Mouse (Mus musculus): Measurements from ENCODE around the gene Tas2r144. TPM values are rescaled to one million over a fixed set of nuclear protein-coding genes. Genes with fewer than 3 reads are reported as not detected.

Gene Tas2r144
- polyA plus RNA-seq, 1 experiment from 2014 or later, result not detected

DNA sequence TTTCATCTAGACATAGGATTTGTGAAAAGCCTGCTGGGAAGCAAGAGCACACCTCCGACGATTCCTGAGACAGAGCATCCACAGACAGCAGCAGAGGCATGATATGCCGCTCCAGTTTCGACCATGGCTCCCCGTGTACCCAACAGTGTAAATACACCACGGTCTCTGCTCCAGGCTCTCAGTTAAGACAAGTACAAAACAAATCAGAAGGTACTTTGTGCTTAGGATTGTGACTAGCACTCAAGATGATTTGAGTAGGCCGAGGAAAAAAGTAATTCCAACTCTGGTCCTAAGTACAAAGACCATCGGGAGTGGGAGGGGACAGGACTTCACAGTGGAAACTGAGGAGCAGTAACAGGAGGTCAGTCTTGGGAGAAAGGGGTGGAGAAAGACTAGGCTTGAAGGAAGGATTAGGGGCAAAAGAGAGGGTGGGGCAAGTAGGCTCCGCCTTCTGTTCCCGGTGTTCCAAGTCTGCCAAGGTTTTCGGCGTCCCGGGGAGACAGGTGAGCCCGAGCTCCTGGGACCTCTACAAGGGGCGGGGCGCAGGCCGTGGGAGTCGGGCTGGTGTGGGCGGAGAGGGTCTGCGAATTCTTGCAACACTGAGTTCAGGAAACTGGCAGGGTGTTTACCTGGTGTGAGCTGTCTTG lies 46.5 kb downstream of the Tas2r144 start, which contains the start of gene Tmem139:
TSS of gene Tmem139 (plus strand) at position 447 of the 647 bp plus-strand sequence.
- 39% methylated on average over 20 of the region's 20 CpGs for WGBS (ENCODE audit: insufficient replicate concordance)
- ATAC-seq (no peak), DNase-seq (no peak)
- Histone ChIP-seq H3K27ac (ENCODE audit: low read depth) (no peak within 1 kb of the TSS), H3K4me3 (ENCODE audit: low read depth, low read length) (no peak within 1 kb of the TSS), H3K4me2 (ENCODE audit: low read depth, low read length) (peak within 1 kb of the TSS; percentile 42), H3K4me1 (ENCODE audit: insufficient read depth) (peaks cover 9% of the 10 kb centered on the region; the same call in 1 of the 2 replicates), H3K27me3 (ENCODE audit: insufficient read depth, low read length) (no peaks in the 10 kb centered on the region), H3K9ac (replicated peaks) (no peak within 1 kb of the TSS; the same call in 1 of the 2 replicates), H3K36me3 (replicated peaks; ENCODE audit: insufficient read depth, low read length) (no peaks in the 10 kb centered on the region), H3K9me3 (ENCODE audit: low read length) (no peaks in the 10 kb centered on the region)
- TF ChIP-seq CTCF (IDR thresholded peaks at IDR 0.05; ENCODE audit: low read depth), result no peak
- no peak for TF ChIP-seq EP300 (IDR thresholded peaks at IDR 0.05; ENCODE audit: low read depth)

DNA sequence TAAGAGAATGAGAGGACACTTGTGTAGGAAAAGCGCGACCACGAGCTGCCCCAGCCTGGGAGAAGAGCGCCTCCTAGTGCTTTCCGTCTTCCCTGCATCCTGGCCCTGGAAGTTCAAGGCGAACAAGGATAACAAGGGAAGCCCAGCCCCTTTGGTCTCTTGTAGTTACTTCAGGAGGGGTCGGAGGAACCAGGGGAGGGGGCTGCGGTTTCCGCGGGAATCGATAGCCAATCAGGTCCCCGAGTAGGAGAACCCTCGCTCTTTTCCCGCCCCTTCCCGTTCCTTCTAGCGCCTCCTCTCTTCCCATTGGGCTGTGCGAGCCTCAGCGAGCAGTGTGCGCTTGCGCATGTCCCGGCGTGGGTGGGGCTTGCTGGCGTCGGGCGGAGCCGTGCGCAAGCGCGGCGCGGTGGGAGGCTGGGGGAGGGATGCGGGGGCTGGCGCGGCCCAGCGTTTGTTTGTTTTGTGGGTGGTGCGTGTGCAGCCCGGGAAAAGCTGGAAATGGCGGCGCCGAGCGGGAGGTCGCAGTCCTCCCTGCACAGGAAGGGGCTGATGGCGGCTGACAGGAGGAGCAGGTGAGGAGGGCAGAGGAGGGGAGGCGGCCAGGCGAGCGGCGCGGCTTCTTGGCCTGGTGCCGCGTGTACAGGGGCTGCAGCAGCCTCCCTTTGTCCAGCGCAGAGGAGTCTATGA lies 49.6 kb downstream of the Tas2r144 start, which contains the start of gene Casp2:
TSS of gene Casp2 (plus strand) at position 360 of the 687 bp plus-strand sequence.
- Histone ChIP-seq H3K9ac (replicated peaks) (peak within 1 kb of the TSS; percentile 89), H3K4me3 (ENCODE audit: low read depth, low read length) (peak within 1 kb of the TSS; percentile 96), H3K4me1 (ENCODE audit: insufficient read depth) (peaks cover 9% of the 10 kb centered on the region; the same call in 1 of the 2 replicates), H3K27ac (ENCODE audit: low read depth) (peak within 1 kb of the TSS; percentile 92), H3K9me3 (ENCODE audit: low read length) (no peaks in the 10 kb centered on the region), H3K4me2 (ENCODE audit: low read depth, low read length) (peak within 1 kb of the TSS; percentile 85), H3K27me3 (ENCODE audit: insufficient read depth, low read length) (no peaks in the 10 kb centered on the region), H3K36me3 (replicated peaks; ENCODE audit: insufficient read depth, low read length) (peaks cover 25% of the 10 kb centered on the region)
- peak; percentile 99 for ATAC-seq
- TF ChIP-seq CTCF (IDR thresholded peaks at IDR 0.05; ENCODE audit: low read depth) (peak; percentile 91), EP300 (IDR thresholded peaks at IDR 0.05; ENCODE audit: low read depth) (0 out of 2 replicates have a peak, but pooled peaks have one; percentile 17)
- peak; percentile 98 for DNase-seq
- 0% methylated on average over 49 of the region's 51 CpGs for WGBS (ENCODE audit: insufficient replicate concordance)

Other genes starting within 250 kb of the Tas2r144 start
- not detected in 2 replicates for gene Sval3, start 247.2 kb upstream of the Tas2r144 start, polyA plus RNA-seq (2015; fragmentation: Nextera tagmentation; extraction: Ambion mirVana)
- not detected in 2 replicates for gene Sva, start 176.9 kb upstream of the Tas2r144 start, polyA plus RNA-seq (2015; fragmentation: Nextera tagmentation; extraction: Ambion mirVana)
- not detected in 2 replicates for gene Tas2r139, start 74.4 kb upstream of the Tas2r144 start, polyA plus RNA-seq (2015; fragmentation: Nextera tagmentation; extraction: Ambion mirVana)
- gene Gstk1, start 30.6 kb downstream of the Tas2r144 start, polyA plus RNA-seq (2015; fragmentation: Nextera tagmentation; extraction: Ambion mirVana), result 20.5 and 26.7 TPM in 2 replicates
- not detected in 2 replicates for gene Tmem139, start 46.6 kb downstream of the Tas2r144 start, polyA plus RNA-seq (2015; fragmentation: Nextera tagmentation; extraction: Ambion mirVana)
- 10.3 and 11.1 TPM in 2 replicates for gene Casp2, start 49.7 kb downstream of the Tas2r144 start, polyA plus RNA-seq (2015; fragmentation: Nextera tagmentation; extraction: Ambion mirVana)
- 0.09 TPM in 1 of 2 replicates, not detected in the other for gene Clcn1, start 71.4 kb downstream of the Tas2r144 start, polyA plus RNA-seq (2015; fragmentation: Nextera tagmentation; extraction: Ambion mirVana)
- gene Fam131b, start 109.3 kb downstream of the Tas2r144 start, polyA plus RNA-seq (2015; fragmentation: Nextera tagmentation; extraction: Ambion mirVana), result not detected in 2 replicates
- gene Zyx, start 134.3 kb downstream of the Tas2r144 start, polyA plus RNA-seq (2015; fragmentation: Nextera tagmentation; extraction: Ambion mirVana), result 55.3 and 57.8 TPM in 2 replicates
- 16.8 and 18.7 TPM in 2 replicates for gene Epha1, start 157.9 kb downstream of the Tas2r144 start, polyA plus RNA-seq (2015; fragmentation: Nextera tagmentation; extraction: Ambion mirVana)
- gene Tas2r143, start 184.9 kb downstream of the Tas2r144 start, polyA plus RNA-seq (2015; fragmentation: Nextera tagmentation; extraction: Ambion mirVana), result not detected in 2 replicates
- not detected in 2 replicates for gene Tas2r135, start 190.1 kb downstream of the Tas2r144 start, polyA plus RNA-seq (2015; fragmentation: Nextera tagmentation; extraction: Ambion mirVana)
- gene Tas2r126, start 219.2 kb downstream of the Tas2r144 start, polyA plus RNA-seq (2015; fragmentation: Nextera tagmentation; extraction: Ambion mirVana), result not detected in 2 replicates
- gene Olfr458, start 249.9 kb downstream of the Tas2r144 start, polyA plus RNA-seq (2015; fragmentation: Nextera tagmentation; extraction: Ambion mirVana), result not detected in 2 replicates